Mouse (Mus musculus) limb, embryonic 14.5 days (tissue): ENCODE data around the gene Rbbp4. TPM values are rescaled to one million over a fixed set of nuclear protein-coding genes. Genes with fewer than 3 reads are reported as not detected.
A peak's percentile ranks its signal among the peaks of the same experiment; 100 is the strongest.

Experiments
- ATAC-seq: fragments of 200-750 bp; cut with Nextera tagmentation; 2 replicates; pipeline ENCODE4 v1.8.0; 2017; ENCODE audit warnings: low read depth, moderate number of reproducible peaks, moderate TSS enrichment; ENCODE audit not compliant: low FRiP score
- DNase-seq: peaks from one replicate; pipeline ENCODE4 v3.0.0-alpha.2; 2015; ENCODE audit warnings: low spot score
- H3K27ac ChIP-seq: fragments of 300-500 bp; sonication (generic); replicated peaks from 2 replicates; pipeline ENCODE4 v1.5.1; 2014; ENCODE audit warnings: low read depth, mild to moderate bottlenecking, low read length, moderate library complexity, mixed read lengths
- H3K27me3 ChIP-seq: fragments of 300-500 bp; sonication (generic); 2 replicates; pipeline ENCODE4 v1.6.1; 2014; ENCODE audit warnings: low read length, mixed read lengths; ENCODE audit not compliant: control insufficient read depth, insufficient read depth
- H3K36me3 ChIP-seq: fragments of 300-500 bp; sonication (generic); 2 replicates; pipeline ENCODE4 v1.6.1; 2014; ENCODE audit warnings: mild to moderate bottlenecking, low read length, moderate library complexity, mixed read lengths; ENCODE audit not compliant: control insufficient read depth, insufficient read depth
- H3K4me1 ChIP-seq: fragments of 300-500 bp; sonication (generic); 2 replicates; pipeline ENCODE4 v1.6.1; 2014; ENCODE audit warnings: antibody characterized with exemption, low read length, mixed read lengths; ENCODE audit not compliant: control insufficient read depth, insufficient read depth
- H3K4me2 ChIP-seq: fragments of 300-500 bp; sonication (generic); replicated peaks from 2 replicates; pipeline ENCODE4 v1.6.1; 2014; ENCODE audit warnings: low read depth, mild to moderate bottlenecking, low read length, moderate library complexity; ENCODE audit not compliant: severe bottlenecking
- H3K4me3 ChIP-seq: fragments of 300-500 bp; sonication (generic); replicated peaks from 2 replicates; pipeline ENCODE4 v1.5.1; 2014; ENCODE audit warnings: low read length
- H3K9ac ChIP-seq: fragments of 300-500 bp; sonication (generic); 2 replicates; pipeline ENCODE4 v1.6.1; 2014; ENCODE audit warnings: mild to moderate bottlenecking, low read depth, low read length, moderate library complexity; ENCODE audit not compliant: severe bottlenecking
- H3K9me3 ChIP-seq: fragments of 300-500 bp; sonication (generic); 2 replicates; pipeline ENCODE4 v1.6.1; 2016; ENCODE audit warnings: low read length; ENCODE audit not compliant: control insufficient read depth
- POLR2A ChIP-seq: fragments of 200-500 bp; IDR thresholded peaks from 2 replicates; pipeline ENCODE4 v1.8.0; 2012; ENCODE audit warnings: inconsistent platforms, mild to moderate bottlenecking, moderate library complexity, borderline replicate concordance; ENCODE audit not compliant: insufficient read depth, insufficient read length; ENCODE audit errors: extremely low read depth
- WGBS: fragments of 180-500 bp; shearing (Covaris S2); extraction: QIAGEN DNeasy Blood & Tissue Kit; methylation state at CpG from one replicate; pipeline ENCODE4 v1.1.7; 2014; 5-methylcytosine and 5-hydroxymethylcytosine counted together
- polyA plus RNA-seq, 2 experiments: library from polyadenylated mRNA; depleted of rRNA in 1 of 2; stranded (reverse) in 1 of 2; unstranded in 1 of 2; fragments of >200 nt; fragmentation: Nextera tagmentation in 1 of 2; extraction: Ambion mirVana in 1 of 2; gene quantifications; 2 replicates each; pipeline versions ENCODE4 v1.2.1 to v1.2.3; 2012 to 2014

Gene Rbbp4
- polyA plus RNA-seq, 2 experiments: 128 to 331 TPM

DNA sequence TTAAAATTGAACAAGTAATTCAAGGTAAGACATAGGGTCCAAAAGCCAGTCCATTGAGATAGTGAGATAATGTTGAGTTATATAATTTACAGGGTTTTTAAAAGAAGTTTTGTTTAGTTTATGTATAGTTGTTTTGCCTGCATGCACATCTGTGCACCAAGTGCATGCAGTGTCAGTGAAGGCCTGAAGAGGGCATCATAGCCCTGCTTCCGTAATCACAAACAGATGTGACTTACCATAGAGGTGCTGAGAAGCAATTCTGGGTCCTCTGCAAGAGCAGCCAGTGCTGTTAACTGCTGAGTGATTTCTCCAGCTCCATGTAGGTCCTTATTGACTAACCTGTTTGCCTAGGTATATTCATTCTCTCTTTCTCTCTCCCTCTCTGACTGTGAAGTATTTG is 6.7 kb upstream of the Rbbp4 start:
- Histone ChIP-seq H3K9me3 (no peaks in the 10 kb centered on the region), H3K4me2 (no peak overlapping the region), H3K36me3 (peaks cover 42% of the 10 kb centered on the region), H3K27ac (no peak overlapping the region), H3K4me1 (no peaks in the 10 kb centered on the region), H3K9ac (no peak overlapping the region), H3K4me3 (no peak overlapping the region), H3K27me3 (no peaks in the 10 kb centered on the region)
- ATAC-seq (no peak), DNase-seq (no peak)
- WGBS: 91% methylated on average over 1 of the region's 1 CpGs
- TF ChIP-seq POLR2A: no peak

DNA sequence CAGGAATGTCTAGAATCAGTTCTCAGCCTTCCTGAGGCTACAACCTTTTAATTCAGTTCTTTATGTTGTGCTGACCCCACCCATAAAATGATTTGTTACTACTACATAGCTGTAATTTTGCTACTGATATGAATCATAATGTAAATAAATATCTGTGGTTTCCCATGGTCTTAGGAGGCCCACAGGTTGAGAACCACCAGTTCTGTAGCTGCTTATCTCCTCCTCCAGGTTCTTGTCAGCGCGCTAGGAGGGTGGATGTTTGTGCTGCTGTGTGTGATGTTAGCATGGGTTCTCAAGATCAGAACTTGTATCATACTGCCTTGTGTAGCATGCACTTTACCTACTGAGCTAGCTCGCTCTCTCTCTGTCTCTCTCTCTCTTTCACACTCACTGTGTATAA is 4.6 kb upstream of the Rbbp4 start:
- no peaks in the 10 kb centered on the region for H3K9me3 ChIP-seq
- H3K27ac ChIP-seq: no peak overlapping the region
- H3K4me1 ChIP-seq: no peaks in the 10 kb centered on the region
- H3K4me3 ChIP-seq: no peak overlapping the region
- no peak overlapping the region for H3K9ac ChIP-seq
- ATAC-seq (no peak), DNase-seq (no peak)
- no peaks in the 10 kb centered on the region for H3K27me3 ChIP-seq
- TF ChIP-seq POLR2A: no peak
- 98% methylated on average over 3 of the region's 3 CpGs for WGBS
- H3K4me2 ChIP-seq: no peak overlapping the region
- H3K36me3 ChIP-seq: peaks cover 25% of the 10 kb centered on the region

DNA sequence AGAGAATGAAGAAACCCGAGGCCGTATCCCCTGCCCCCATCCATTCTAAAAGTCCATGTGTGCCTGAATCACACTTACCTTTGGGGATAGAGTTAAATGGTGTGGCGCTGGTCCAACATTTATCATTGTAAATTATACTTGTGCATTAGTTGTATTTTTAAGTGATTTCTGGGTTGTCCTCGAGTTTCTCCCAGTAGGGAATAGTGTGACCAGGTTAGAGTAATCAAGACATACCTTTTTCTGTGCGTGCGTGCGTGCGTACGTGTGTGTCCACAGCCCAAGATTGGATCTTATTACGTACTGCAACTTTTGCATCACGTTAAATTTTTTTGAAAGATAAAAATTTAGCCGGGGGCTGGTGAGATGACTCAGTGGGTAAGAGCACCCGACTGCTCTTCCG is 1.1 kb upstream of the Rbbp4 start:
- no peak for ATAC-seq
- H3K4me3 ChIP-seq: peak overlapping the region; percentile 96
- peaks cover 20% of the 10 kb centered on the region for H3K4me1 ChIP-seq
- peak overlapping the region; percentile 55 for H3K9ac ChIP-seq
- H3K27ac ChIP-seq: peak overlapping the region; percentile 94
- DNase-seq: peak; percentile 45
- H3K27me3 ChIP-seq: no peaks in the 10 kb centered on the region
- peaks cover 21% of the 10 kb centered on the region for H3K36me3 ChIP-seq
- 43% methylated on average over 14 of the region's 14 CpGs for WGBS
- no peaks in the 10 kb centered on the region for H3K9me3 ChIP-seq
- no peak for TF ChIP-seq POLR2A
- H3K4me2 ChIP-seq: peak overlapping the region; percentile 78

DNA sequence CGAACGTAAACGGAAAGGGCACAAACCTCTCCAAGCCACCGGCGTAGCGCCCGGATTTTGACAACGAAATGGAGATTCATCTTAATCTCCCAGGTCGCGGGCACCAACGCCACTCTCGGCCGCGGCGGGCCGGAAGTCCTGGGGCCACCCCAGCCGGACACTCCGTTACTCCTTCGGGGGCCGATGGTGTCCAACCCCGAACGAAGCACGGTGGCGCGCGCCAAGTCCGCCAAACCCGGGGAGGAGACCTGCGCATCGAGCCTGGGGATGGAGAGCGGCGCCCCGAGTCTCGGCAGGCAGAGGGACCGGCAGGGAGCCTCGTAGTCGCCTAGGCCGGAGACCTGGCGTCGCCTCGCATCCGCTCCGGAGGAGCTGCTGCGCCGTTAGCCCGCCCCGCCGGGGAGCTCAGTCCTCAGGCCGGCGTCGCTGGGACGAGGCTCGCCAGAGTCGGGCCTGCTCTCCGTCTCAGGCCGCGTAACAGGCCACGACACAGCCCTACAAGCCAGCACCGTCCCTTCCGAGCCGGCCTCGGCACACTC is 424 bp downstream of the Rbbp4 start:
- ATAC-seq (no peak), DNase-seq (no peak)
- H3K4me3 ChIP-seq: peak overlapping the region; percentile 96
- peaks cover 22% of the 10 kb centered on the region for H3K4me1 ChIP-seq
- H3K27me3 ChIP-seq: no peaks in the 10 kb centered on the region
- peak overlapping the region; percentile 95 for H3K9ac ChIP-seq
- peak overlapping the region; percentile 97 for H3K27ac ChIP-seq
- no peaks in the 10 kb centered on the region for H3K9me3 ChIP-seq
- peak overlapping the region; percentile 63 for H3K4me2 ChIP-seq
- H3K36me3 ChIP-seq: peaks cover 37% of the 10 kb centered on the region
- 0 out of 2 replicates have a peak, but pooled peaks have one; percentile 88 for TF ChIP-seq POLR2A
- under 1% methylated on average over 61 of the region's 62 CpGs for WGBS

DNA sequence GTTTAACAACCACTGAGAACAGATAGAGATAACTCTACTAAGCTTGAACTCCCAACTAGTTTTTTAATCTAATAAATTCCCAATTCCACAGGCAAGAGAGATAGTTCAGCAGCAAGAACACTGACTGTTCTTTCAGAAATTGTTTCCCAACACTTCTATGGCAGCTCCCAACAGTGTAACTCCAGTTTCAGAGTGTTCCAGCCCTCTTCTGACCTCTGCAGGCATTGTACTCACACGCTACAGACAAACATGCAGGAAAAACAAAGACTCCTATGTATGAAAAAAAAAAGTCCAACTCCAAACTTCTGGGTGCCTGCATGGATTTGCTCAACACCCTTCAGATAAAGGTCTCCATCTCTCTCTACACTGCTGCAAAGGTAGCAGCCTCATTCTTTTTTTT is 2.3 kb downstream of the Rbbp4 start:
- H3K9ac ChIP-seq: peak overlapping the region; percentile 36; the same call in 1 of the 2 replicates

More for the DNA sequence above, 2.3 kb downstream of the Rbbp4 start:
- peak overlapping the region; percentile 63 for H3K4me2 ChIP-seq
- H3K36me3 ChIP-seq: peaks cover 53% of the 10 kb centered on the region
- 37% methylated on average over 1 of the region's 1 CpGs for WGBS
- H3K27ac ChIP-seq: no peak overlapping the region
- no peak for TF ChIP-seq POLR2A
- H3K27me3 ChIP-seq: no peaks in the 10 kb centered on the region
- DNase-seq: no peak
- no peaks in the 10 kb centered on the region for H3K9me3 ChIP-seq
- no peak for ATAC-seq
- H3K4me1 ChIP-seq: peaks cover 22% of the 10 kb centered on the region
- peak overlapping the region; percentile 96 for H3K4me3 ChIP-seq
